Comparison of ENCODE assay signal across 7 mouse cellular contexts in the genomic region with DNA sequence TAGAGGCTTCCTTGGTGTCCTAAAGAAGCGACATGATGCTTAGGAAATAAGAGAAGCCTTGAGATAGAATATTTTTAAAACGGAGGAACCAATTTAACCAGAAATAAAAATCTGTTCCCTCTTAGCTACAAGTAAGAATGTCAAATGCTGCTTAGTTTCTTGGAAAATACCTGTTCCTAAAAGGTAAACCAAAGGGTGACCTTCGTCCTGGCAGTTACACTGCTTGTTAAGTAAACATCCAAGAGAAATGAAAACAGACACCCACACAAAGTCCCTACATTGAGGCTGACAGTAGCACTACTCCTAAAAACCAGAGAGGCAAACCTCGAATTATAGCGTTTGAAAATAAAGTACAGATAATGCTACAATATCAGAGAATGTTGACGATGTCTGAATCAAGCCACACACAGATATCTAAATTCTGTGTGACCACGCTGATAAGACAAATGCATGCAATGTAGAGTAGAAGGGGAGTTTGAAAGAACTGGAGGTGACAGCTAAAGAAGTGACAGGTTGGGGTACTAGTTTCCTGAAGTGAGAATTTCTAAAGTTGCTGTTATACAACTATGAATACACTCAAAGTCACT. TPM values are rescaled to one million over a fixed set of nuclear protein-coding genes. Genes with fewer than 3 reads are reported as not detected.
DNase-seq lines count a peak whose midpoint lies in the region; ATAC-seq and TF ChIP-seq lines count a peak whose summit lies in the region.

No protein-coding gene starts in this region.

- TF ChIP-seq POLR2A in small intestine, adult 2 months (IDR thresholded peaks at IDR 0.05; ENCODE audit: low read depth, low read length) = no peak

- no peak for ATAC-seq in lung, embryonic 15.5 days (ENCODE audit: borderline replicate concordance, extremely low read depth, low FRiP score, low TSS enrichment)
- ATAC-seq in embryonic facial prominence, embryonic 13.5 days (ENCODE audit: insufficient number of reproducible peaks, insufficient read depth, low FRiP score, low TSS enrichment, low read depth) = no peak
- no peak for ATAC-seq in megakaryocyte progenitor cell, adult 5-6 weeks (replicated peaks; ENCODE audit: poor library complexity)

- H3K4me2 ChIP-seq in lung, embryonic 15.5 days = peak overlapping the region; percentile 96
- H3K4me2 ChIP-seq in embryonic facial prominence, embryonic 13.5 days = peak overlapping the region; percentile 90

- TF ChIP-seq CTCF in small intestine, adult 2 months (IDR thresholded peaks at IDR 0.05; ENCODE audit: extremely low read depth, insufficient read length, insufficient replicate concordance, low read depth, low read length) = no peak

- peak overlapping the region; percentile 79 for H3K4me3 ChIP-seq in lung, embryonic 15.5 days
- peak overlapping the region; percentile 78 for H3K4me3 ChIP-seq in embryonic facial prominence, embryonic 13.5 days
- H3K4me3 ChIP-seq in limb, embryonic 10.5 days = peak overlapping the region; percentile 93
- peak overlapping the region; percentile 84 for H3K4me3 ChIP-seq in small intestine, adult 2 months (ENCODE audit: low read depth, low read length)

- 16% methylated on average over 7 of the region's 7 CpGs for whole genome bisulfite sequencing in lung, embryonic 15.5 days
- 38% methylated on average over 7 of the region's 7 CpGs for WGBS in embryonic facial prominence, embryonic 13.5 days
- WGBS in limb, embryonic 10.5 days = 43% methylated on average over 7 of the region's 7 CpGs
- 9% methylated on average over 7 of the region's 7 CpGs for WGBS in small intestine, adult 2 months

- no peaks in the 10 kb centered on the region for H3K36me3 ChIP-seq in lung, embryonic 15.5 days
- no peaks in the 10 kb centered on the region; the same call in 1 of the 2 replicates for H3K36me3 ChIP-seq in embryonic facial prominence, embryonic 13.5 days
- peaks cover 12% of the 10 kb centered on the region; the same call in 1 of the 2 replicates for H3K36me3 ChIP-seq in limb, embryonic 10.5 days
- no peaks in the 10 kb centered on the region for H3K36me3 ChIP-seq in small intestine, adult 2 months (ENCODE audit: control insufficient read depth, insufficient read depth, low read length)

- no peaks in the 10 kb centered on the region for H3K9me3 ChIP-seq in lung, embryonic 15.5 days
- H3K9me3 ChIP-seq in embryonic facial prominence, embryonic 13.5 days = no peaks in the 10 kb centered on the region
- H3K9me3 ChIP-seq in limb, embryonic 10.5 days (replicated peaks) = no peaks in the 10 kb centered on the region

- peaks cover 30% of the 10 kb centered on the region for H3K4me1 ChIP-seq in lung, embryonic 15.5 days
- H3K4me1 ChIP-seq in embryonic facial prominence, embryonic 13.5 days = peaks cover 24% of the 10 kb centered on the region
- peaks cover 28% of the 10 kb centered on the region for H3K4me1 ChIP-seq in limb, embryonic 10.5 days
- H3K4me1 ChIP-seq in small intestine, adult 2 months (ENCODE audit: control insufficient read depth, insufficient read depth, insufficient read length, low read length) = peaks cover 18% of the 10 kb centered on the region

- peak overlapping the region; percentile 91 for H3K9ac ChIP-seq in lung, embryonic 15.5 days
- peak overlapping the region; percentile 93 for H3K9ac ChIP-seq in embryonic facial prominence, embryonic 13.5 days

- H3K27ac ChIP-seq in lung, embryonic 15.5 days = peak overlapping the region; percentile 90
- peak overlapping the region; percentile 92 for H3K27ac ChIP-seq in embryonic facial prominence, embryonic 13.5 days
- peak overlapping the region; percentile 97 for H3K27ac ChIP-seq in limb, embryonic 10.5 days
- H3K27ac ChIP-seq in small intestine, adult 2 months (ENCODE audit: insufficient read depth, low read depth, low read length) = peak overlapping the region; percentile 50; the same call in 1 of the 2 replicates

- no peak for DNase-seq in lung, postnatal 4 days
- no peak for DNase-seq in limb, embryonic 10.5 days (ENCODE audit: low spot score)
- DNase-seq in Muller cell, postnatal 12 days (ENCODE audit: inconsistent ontology term) = no peak

- no peaks in the 10 kb centered on the region for H3K27me3 ChIP-seq in lung, embryonic 15.5 days
- H3K27me3 ChIP-seq in embryonic facial prominence, embryonic 13.5 days = no peaks in the 10 kb centered on the region
- H3K27me3 ChIP-seq in limb, embryonic 10.5 days (ENCODE audit: low read depth, poor library complexity, severe bottlenecking) = no peaks in the 10 kb centered on the region
- H3K27me3 ChIP-seq in small intestine, adult 2 months (ENCODE audit: control insufficient read depth, insufficient read depth, low read length) = no peaks in the 10 kb centered on the region

RNA-seq across cellular contexts. Expression of a gene that starts 0.5 kb away (rescaled TPM):
- 48.5 and 49.6 TPM in 2 replicates for polyA plus RNA-seq in lung, embryonic 15.5 days (2015; fragmentation: Nextera tagmentation; extraction: Ambion mirVana)
- 40.1 and 42.4 TPM in 2 replicates for polyA plus RNA-seq in embryonic facial prominence, embryonic 13.5 days (2015; fragmentation: Nextera tagmentation; extraction: Ambion mirVana)
- 35.9 and 39.1 TPM in 2 replicates for polyA plus RNA-seq in limb, embryonic 10.5 days (2016; fragmentation: Nextera tagmentation; extraction: Ambion mirVana)
- polyA plus RNA-seq in small intestine, adult 2 months (2012; rRNA removed) = 28.1 and 62.7 TPM in 2 replicates
- total RNA-seq in megakaryocyte progenitor cell, adult 5-6 weeks (2015) = 31.0 and 31.5 TPM in 2 replicates
- total RNA-seq in megakaryocyte progenitor cell, adult 5-6 weeks (2017) = 62.6 and 132 TPM in 2 replicates

RNA-seq across cellular contexts. Expression of a gene that starts 23.7 kb away (rescaled TPM):
- 111 and 113 TPM in 2 replicates for polyA plus RNA-seq in lung, embryonic 15.5 days (2015; fragmentation: Nextera tagmentation; extraction: Ambion mirVana)
- 116 and 126 TPM in 2 replicates for polyA plus RNA-seq in embryonic facial prominence, embryonic 13.5 days (2015; fragmentation: Nextera tagmentation; extraction: Ambion mirVana)
- polyA plus RNA-seq in limb, embryonic 10.5 days (2016; fragmentation: Nextera tagmentation; extraction: Ambion mirVana) = 147 and 161 TPM in 2 replicates
- 8.5 and 56.5 TPM in 2 replicates for polyA plus RNA-seq in small intestine, adult 2 months (2012; rRNA removed)
- 112 and 114 TPM in 2 replicates for total RNA-seq in megakaryocyte progenitor cell, adult 5-6 weeks (2015)
- 119 and 122 TPM in 2 replicates for total RNA-seq in megakaryocyte progenitor cell, adult 5-6 weeks (2017)

RNA-seq across cellular contexts. Expression of a gene that starts 23.9 kb away (rescaled TPM):
- 10.6 and 13.7 TPM in 2 replicates for polyA plus RNA-seq in lung, embryonic 15.5 days (2015; fragmentation: Nextera tagmentation; extraction: Ambion mirVana)
- polyA plus RNA-seq in embryonic facial prominence, embryonic 13.5 days (2015; fragmentation: Nextera tagmentation; extraction: Ambion mirVana) = 15.6 and 18.1 TPM in 2 replicates
- 13.6 and 15.4 TPM in 2 replicates for polyA plus RNA-seq in limb, embryonic 10.5 days (2016; fragmentation: Nextera tagmentation; extraction: Ambion mirVana)
- 1.2 and 2.8 TPM in 2 replicates for polyA plus RNA-seq in small intestine, adult 2 months (2012; rRNA removed)
- 21.7 and 26.8 TPM in 2 replicates for total RNA-seq in megakaryocyte progenitor cell, adult 5-6 weeks (2015)
- 18.1 and 19.6 TPM in 2 replicates for total RNA-seq in megakaryocyte progenitor cell, adult 5-6 weeks (2017)
